Mouse (Mus musculus): ENCODE data around the gene Dnpep.
A peak's percentile ranks its signal among the peaks of the same experiment; 100 is the strongest.

Dnpep gene

GRCm38 (mm10) chr1:75264091-75264880, 53.5 kb downstream of the Dnpep start, which contains the start of gene Ptprn:
Ptprn (minus strand) TSS chr1:75264502.
- no peak for DNase-seq (ENCODE audit: extremely low spot score)

- DNase-seq (ENCODE audit: extremely low spot score): peak; percentile 74
Observed at GRCm38 (mm10) chr1:75262969-75263951, 54.5 kb downstream of the Dnpep start.

GRCm38 (mm10) chr1:75261278-75261677, 56.5 kb downstream of the Dnpep start:
- no peak for DNase-seq (ENCODE audit: extremely low spot score)

Data from embryo, embryonic 9.5 days (tissue).